13 mouse cellular contexts compared by ENCODE assay signal in genomic region chr6:91732138-91732537, GRCm38 (mm10). TPM values are rescaled to one million over a fixed set of nuclear protein-coding genes. Genes with fewer than 3 reads are reported as not detected.
DNase-seq lines count a peak whose midpoint lies in the region; ATAC-seq and TF ChIP-seq lines count a peak whose summit lies in the region.
"Had no signal": no experiment of that assay in that cellular context is flagged by ENCODE, and none has a peak within 500 bp of the region (broad histone marks: within the 10 kb centered on the region; RNA-seq: fewer than 3 reads in every experiment).

No protein-coding gene starts in this region.

- H3K9me3 ChIP-seq in forebrain, postnatal 0 days (ENCODE audit: low read length) = no peaks in the 10 kb centered on the region
- H3K9me3 ChIP-seq: liver, embryonic 13.5 days; stomach, embryonic 15.5 days had no signal

- H3K4me1 ChIP-seq in cerebellum, adult 2 months (ENCODE audit: control insufficient read depth, insufficient read depth, low read length) = 0 out of 2 replicates have a peak, but pooled peaks cover 7% of the 10 kb centered on the region
- H3K4me1 ChIP-seq in forebrain, postnatal 0 days (ENCODE audit: insufficient read depth) = no peaks in the 10 kb centered on the region

- H3K4me2 ChIP-seq in forebrain, postnatal 0 days (ENCODE audit: low read depth) = no peak overlapping the region
- H3K4me2 ChIP-seq: liver, embryonic 13.5 days; stomach, embryonic 15.5 days had no signal

- no peak overlapping the region for H3K27ac ChIP-seq in cerebellum, adult 2 months (ENCODE audit: insufficient read depth, low read length)
- H3K27ac ChIP-seq in layer of hippocampus, adult 2 months = peak overlapping the region; percentile 53
- H3K27ac ChIP-seq in forebrain, postnatal 0 days (ENCODE audit: low read depth, low read length) = no peak overlapping the region
- H3K27ac ChIP-seq: kidney, postnatal 0 days; liver, embryonic 13.5 days; stomach, embryonic 15.5 days had no signal

- no peaks in the 10 kb centered on the region for H3K27me3 ChIP-seq in cerebellum, adult 2 months (ENCODE audit: control insufficient read depth, insufficient read depth, low read length)
- H3K27me3 ChIP-seq in forebrain, postnatal 0 days (ENCODE audit: insufficient read depth, low read length) = no peaks in the 10 kb centered on the region
- H3K27me3 ChIP-seq: liver, embryonic 13.5 days; stomach, embryonic 15.5 days had no signal

- peak; percentile 65 for ATAC-seq in forebrain, postnatal 0 days

- H3K36me3 ChIP-seq in forebrain, postnatal 0 days (ENCODE audit: insufficient read depth) = peaks cover 90% of the 10 kb centered on the region

- no peak overlapping the region for H3K9ac ChIP-seq in forebrain, postnatal 0 days
- H3K9ac ChIP-seq: liver, embryonic 13.5 days; stomach, embryonic 15.5 days had no signal

- no peak for TF ChIP-seq CTCF in cerebellum, adult 2 months (IDR thresholded peaks at IDR 0.05; ENCODE audit: borderline replicate concordance, insufficient read depth, low read depth, low read length)
- TF ChIP-seq CTCF in layer of hippocampus, adult 2 months (conservative IDR thresholded peaks at IDR 0.05) = no peak
- no peak for TF ChIP-seq CTCF in forebrain, postnatal 0 days (IDR thresholded peaks at IDR 0.05; ENCODE audit: low read depth)

- H3K4me3 ChIP-seq in cerebellum, adult 2 months (replicated peaks; ENCODE audit: insufficient read depth, low read depth, low read length) = no peak overlapping the region
- H3K4me3 ChIP-seq in layer of hippocampus, adult 2 months = no peak overlapping the region
- H3K4me3 ChIP-seq in forebrain, postnatal 0 days (ENCODE audit: low read depth, low read length) = no peak overlapping the region
- H3K4me3 ChIP-seq: liver, embryonic 13.5 days; myocyte; stomach, embryonic 15.5 days had no signal

- no peak for TF ChIP-seq POLR2A in cerebellum, adult 2 months (IDR thresholded peaks at IDR 0.05; ENCODE audit: borderline replicate concordance, insufficient read depth, low read length)

- WGBS in cerebellum, adult 2 months = 51% methylated on average over 11 of the region's 11 CpGs
- 20% methylated on average over 11 of the region's 11 CpGs for WGBS in forebrain, postnatal 0 days

- DNase-seq in cerebellum, postnatal 10 days = peak; percentile 86 to 89
- no peak for DNase-seq in cerebellum, adult 2 months
- no peak for DNase-seq in layer of hippocampus, adult 2 months (ENCODE audit: low spot score in 2 of 2)
- DNase-seq in layer of hippocampus, adult 9-10 months (ENCODE audit: low spot score) = no peak
- peak; percentile 90 for DNase-seq in 3T3-L1 (ENCODE audit: low read depth, low spot score)
- DNase-seq in forebrain, postnatal 0 days = peak; percentile 79
- no peak for DNase-seq in thymus, adult 18-20 months
- no peak for DNase-seq in embryo, embryonic 9.5 days (ENCODE audit: extremely low spot score)
- DNase-seq: embryo, embryonic 11 days; liver, embryonic 13.5 days had no signal

RNA-seq across cellular contexts. Expression of gene Slc6a6, which starts 48.3 kb away (rescaled TPM):
- polyA plus RNA-seq in cerebellum, adult 2 months (2012; rRNA removed) = 73.3 and 79.3 TPM in 2 replicates
- total RNA-seq in layer of hippocampus, adult 2 months (2021) = 100 to 1,000 TPM; 136 to 138 TPM
- 72.2 and 101 TPM in 2 replicates for total RNA-seq in forebrain, postnatal 0 days (2014; rRNA removed)
- 89.5 and 139 TPM in 2 replicates for polyA plus RNA-seq in forebrain, postnatal 0 days (2015; fragmentation: Nextera tagmentation; extraction: Ambion mirVana)

Comparison
In these comparisons a context has a peak if more than half of its experiments do, and no peak if none do; other contexts are left out.
1. DNase-seq: peak in cerebellum, postnatal 10 days (2 of 2), 3T3-L1 (single experiment) and forebrain, postnatal 0 days (single experiment); none in cerebellum, adult 2 months (0 of 2), layer of hippocampus, adult 2 months (0 of 2), layer of hippocampus, adult 9-10 months (single experiment), thymus, adult 18-20 months (0 of 2) and embryo, embryonic 9.5 days (single experiment).